Mouse (Mus musculus) heart, embryonic 13.5 days (tissue): ENCODE results near the gene Pnpla6. TPM values are rescaled to one million over a fixed set of nuclear protein-coding genes. Genes with fewer than 3 reads are reported as not detected.

ENCODE experiments used
- ATAC-seq: fragments of 200-750 bp; cut with Nextera tagmentation; 2 replicates; pipeline ENCODE4 v1.8.0; 2017; ENCODE audit warnings: moderate TSS enrichment; ENCODE audit not compliant: insufficient number of reproducible peaks, low FRiP score, low TSS enrichment; ENCODE audit errors: extremely low read depth
- H3K27ac ChIP-seq: fragments of 300-500 bp; sonication (generic); replicated peaks from 2 replicates; pipeline ENCODE4 v1.5.1; 2015; ENCODE audit warnings: moderate library complexity, mild to moderate bottlenecking, inconsistent platforms
- H3K27me3 ChIP-seq: fragments of 300-500 bp; sonication (generic); replicated peaks from 2 replicates; pipeline ENCODE4 v1.6.1; 2015; ENCODE audit warnings: mild to moderate bottlenecking, inconsistent platforms
- H3K36me3 ChIP-seq: fragments of 300-500 bp; sonication (generic); 2 replicates; pipeline ENCODE4 v1.6.1; 2015; ENCODE audit warnings: mild to moderate bottlenecking, inconsistent platforms
- H3K4me1 ChIP-seq: fragments of 300-500 bp; sonication (generic); 2 replicates; pipeline ENCODE4 v1.6.1; 2015; ENCODE audit warnings: inconsistent platforms
- H3K4me2 ChIP-seq: fragments of 300-500 bp; sonication (generic); 2 replicates; pipeline ENCODE4 v1.6.1; 2015; ENCODE audit warnings: inconsistent platforms, mild to moderate bottlenecking, moderate library complexity
- H3K4me3 ChIP-seq: fragments of 300-500 bp; sonication (generic); 2 replicates; pipeline ENCODE4 v1.5.1; 2015; ENCODE audit warnings: moderate library complexity, mild to moderate bottlenecking, inconsistent platforms
- H3K9ac ChIP-seq: fragments of 300-500 bp; sonication (generic); 2 replicates; pipeline ENCODE4 v1.6.1; 2015; ENCODE audit warnings: inconsistent platforms, mild to moderate bottlenecking, moderate library complexity
- H3K9me3 ChIP-seq: fragments of 300-500 bp; sonication (generic); 2 replicates; pipeline ENCODE4 v1.6.1; 2016; ENCODE audit warnings: inconsistent platforms
- WGBS: fragments of 180-500 bp; shearing (Covaris S2); methylation state at CpG from one replicate; pipeline ENCODE4 v1.1.7; 2015; ENCODE audit warnings: mixed read lengths; 5-methylcytosine and 5-hydroxymethylcytosine counted together
- polyA plus RNA-seq: library from polyadenylated mRNA; unstranded; fragments of >200 nt; fragmentation: Nextera tagmentation; extraction: Ambion mirVana; gene quantifications from 2 replicates; pipeline ENCODE4 v1.2.1, GENCODE M21; 2015

Gene Pnpla6
- 16.6 and 18.0 TPM in 2 replicates for polyA plus RNA-seq

DNA sequence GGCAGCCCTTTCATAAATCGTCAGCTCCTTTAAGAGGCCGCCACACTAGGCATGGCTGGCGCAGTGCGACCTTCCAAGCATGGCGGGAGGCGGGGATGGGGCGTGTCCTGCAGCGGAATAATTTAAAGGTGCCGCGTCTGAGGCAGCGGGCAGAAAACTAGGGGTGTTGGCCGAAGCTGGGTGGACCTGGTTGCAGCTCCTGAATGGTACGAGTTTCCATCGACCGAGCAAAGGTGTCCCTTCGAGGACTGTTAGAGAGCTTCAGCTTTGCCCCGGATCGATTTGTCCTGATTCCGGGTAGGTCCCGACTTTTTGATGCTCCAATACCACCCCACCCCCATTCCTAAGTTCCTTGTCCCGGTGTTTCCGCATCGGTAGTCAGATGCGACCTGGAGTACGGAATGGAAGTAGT lies at the start of gene Pnpla6:
TSS of gene Pnpla6 (plus strand) at position 125 of the 412 bp plus-strand sequence.
- peak within 1 kb of the TSS; percentile 81 for H3K9ac ChIP-seq
- H3K27ac ChIP-seq = peak within 1 kb of the TSS; percentile 79
- H3K9me3 ChIP-seq = no peaks in the 10 kb centered on the region
- WGBS = under 1% methylated on average over 25 of the region's 25 CpGs
- peaks cover 51% of the 10 kb centered on the region for H3K36me3 ChIP-seq
- H3K4me2 ChIP-seq = peak within 1 kb of the TSS; percentile 98
- H3K4me3 ChIP-seq = peak within 1 kb of the TSS; percentile 74
- ATAC-seq = peak; percentile 57; the same call in 1 of the 2 replicates
- peaks cover 6% of the 10 kb centered on the region for H3K4me1 ChIP-seq
- no peaks in the 10 kb centered on the region for H3K27me3 ChIP-seq

DNA sequence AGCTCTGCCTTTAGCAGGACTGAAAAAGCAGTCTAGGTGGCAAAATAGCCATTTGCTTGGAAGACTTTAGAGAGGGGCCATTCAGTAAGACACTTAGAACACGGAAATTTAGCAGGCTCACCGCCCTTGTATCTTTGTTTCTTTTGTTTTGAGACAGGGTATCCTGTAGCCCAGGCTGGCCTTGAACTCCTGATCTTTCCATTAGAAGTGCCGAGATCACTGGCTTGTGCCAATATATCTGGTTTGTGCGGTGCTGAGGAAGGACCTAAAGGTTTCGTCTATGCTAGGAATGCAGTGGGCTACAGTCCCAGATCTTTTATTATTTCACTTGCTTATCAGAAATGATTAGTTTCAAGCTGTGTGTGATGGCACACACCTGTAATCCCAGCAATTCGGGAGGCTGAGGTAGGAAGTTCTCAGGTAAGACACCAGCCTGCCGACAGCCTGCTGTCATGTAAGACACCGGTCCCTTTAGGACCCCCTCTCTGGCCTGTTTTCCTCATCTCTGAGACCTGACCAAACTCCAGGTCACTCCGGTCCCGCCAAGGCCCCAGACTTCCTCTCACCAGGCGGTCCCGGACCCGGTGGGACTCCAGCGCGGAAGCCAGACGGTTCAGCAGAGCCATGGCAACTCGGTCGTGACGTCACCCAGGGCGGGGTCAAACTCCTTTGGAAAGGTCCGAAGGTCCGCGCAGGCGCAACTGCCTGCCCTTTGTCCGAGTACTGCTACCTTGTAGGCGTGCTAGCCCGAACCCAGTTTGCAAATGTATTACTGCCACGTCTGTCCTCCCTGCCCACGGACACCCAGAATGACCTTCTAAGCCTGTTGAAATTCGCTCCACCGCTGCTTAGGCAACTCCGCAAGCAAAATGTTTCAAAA lies 47.9 kb upstream of the Pnpla6 start, which contains the start of gene Pex11g:
TSS of gene Pex11g (minus strand) at position 675 of the 880 bp plus-strand sequence.
- ATAC-seq = peak; percentile 89
- H3K9ac ChIP-seq = peak within 1 kb of the TSS; percentile 85
- H3K27me3 ChIP-seq = no peaks in the 10 kb centered on the region
- H3K9me3 ChIP-seq = no peaks in the 10 kb centered on the region
- H3K36me3 ChIP-seq = no peaks in the 10 kb centered on the region
- H3K4me2 ChIP-seq = peak within 1 kb of the TSS; percentile 81
- peak within 1 kb of the TSS; percentile 64 for H3K4me3 ChIP-seq
- peak within 1 kb of the TSS; percentile 84 for H3K27ac ChIP-seq
- WGBS = 5% methylated on average over 32 of the region's 32 CpGs
- peaks cover 10% of the 10 kb centered on the region for H3K4me1 ChIP-seq

DNA sequence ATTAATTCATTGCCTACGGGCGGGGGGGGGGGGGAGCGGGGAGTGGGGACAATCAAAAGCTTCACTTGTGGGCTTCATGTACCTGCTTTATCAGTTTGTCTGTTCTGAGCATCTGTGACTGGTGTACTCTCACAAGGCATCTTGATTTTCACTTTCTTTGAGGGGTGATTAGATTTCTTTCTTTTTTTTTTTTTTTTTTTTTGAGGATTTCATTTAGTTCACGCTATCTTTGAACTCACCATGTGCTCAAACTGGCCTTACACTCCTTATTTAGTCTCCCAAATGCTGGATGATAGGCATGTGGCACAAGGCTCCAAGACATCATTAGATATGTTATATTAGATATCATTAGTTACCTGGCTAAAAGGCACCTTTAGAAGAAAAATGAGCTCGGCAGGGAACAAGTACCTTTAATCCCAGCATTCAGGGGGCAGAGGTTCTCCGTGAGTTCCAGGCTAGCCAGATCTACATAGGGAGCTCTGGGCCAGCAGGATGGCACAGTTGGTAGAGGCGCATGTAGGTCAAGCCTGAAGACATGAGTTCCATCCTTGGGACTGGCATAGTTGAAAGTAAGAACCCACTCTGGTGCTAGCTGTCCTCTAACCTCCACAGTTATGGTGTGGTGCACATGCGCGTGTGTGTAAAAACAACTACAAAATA lies 47.2 kb upstream of the Pnpla6 start:
- H3K27me3 ChIP-seq = no peaks in the 10 kb centered on the region
- no peak for ATAC-seq

GRCm38 (mm10) chr8:3468838-3469237 lies 46.3 kb upstream of the Pnpla6 start:
- no peaks in the 10 kb centered on the region for H3K36me3 ChIP-seq
- H3K9me3 ChIP-seq = no peaks in the 10 kb centered on the region
- ATAC-seq = no peak
- H3K27me3 ChIP-seq = no peaks in the 10 kb centered on the region
- no peak overlapping the region for H3K9ac ChIP-seq
- H3K4me1 ChIP-seq = peaks cover 10% of the 10 kb centered on the region
- no peak overlapping the region for H3K4me2 ChIP-seq
- H3K27ac ChIP-seq = no peak overlapping the region
- no peak overlapping the region for H3K4me3 ChIP-seq
- WGBS = 82% methylated on average over 1 of the region's 1 CpGs

More for the DNA sequence above, 47.2 kb upstream of the Pnpla6 start:
- peaks cover 10% of the 10 kb centered on the region for H3K4me1 ChIP-seq
- no peaks in the 10 kb centered on the region for H3K9me3 ChIP-seq
- H3K4me3 ChIP-seq = peak overlapping the region; percentile 64
- H3K4me2 ChIP-seq = peak overlapping the region; percentile 81
- no peaks in the 10 kb centered on the region for H3K36me3 ChIP-seq
- 54% methylated on average over 9 of the region's 9 CpGs for WGBS
- peak overlapping the region; percentile 84 for H3K27ac ChIP-seq
- H3K9ac ChIP-seq = peak overlapping the region; percentile 85

- H3K27ac ChIP-seq = no peak within 1 kb of the TSS
- no peaks in the 10 kb centered on the region for H3K36me3 ChIP-seq
- ATAC-seq = no peak
- no peaks in the 10 kb centered on the region for H3K9me3 ChIP-seq
- no peak within 1 kb of the TSS for H3K4me3 ChIP-seq
- H3K9ac ChIP-seq = no peak within 1 kb of the TSS
- H3K4me1 ChIP-seq = peaks cover 10% of the 10 kb centered on the region
- no peaks in the 10 kb centered on the region for H3K27me3 ChIP-seq
- no peak within 1 kb of the TSS for H3K4me2 ChIP-seq
These were observed 44.6 kb upstream of the Pnpla6 start, which contains the start of gene Tex45 for GRCm38 (mm10) chr8:3470562-3470961. TSS of gene Tex45 (plus strand) at chr8:3470862.

DNA sequence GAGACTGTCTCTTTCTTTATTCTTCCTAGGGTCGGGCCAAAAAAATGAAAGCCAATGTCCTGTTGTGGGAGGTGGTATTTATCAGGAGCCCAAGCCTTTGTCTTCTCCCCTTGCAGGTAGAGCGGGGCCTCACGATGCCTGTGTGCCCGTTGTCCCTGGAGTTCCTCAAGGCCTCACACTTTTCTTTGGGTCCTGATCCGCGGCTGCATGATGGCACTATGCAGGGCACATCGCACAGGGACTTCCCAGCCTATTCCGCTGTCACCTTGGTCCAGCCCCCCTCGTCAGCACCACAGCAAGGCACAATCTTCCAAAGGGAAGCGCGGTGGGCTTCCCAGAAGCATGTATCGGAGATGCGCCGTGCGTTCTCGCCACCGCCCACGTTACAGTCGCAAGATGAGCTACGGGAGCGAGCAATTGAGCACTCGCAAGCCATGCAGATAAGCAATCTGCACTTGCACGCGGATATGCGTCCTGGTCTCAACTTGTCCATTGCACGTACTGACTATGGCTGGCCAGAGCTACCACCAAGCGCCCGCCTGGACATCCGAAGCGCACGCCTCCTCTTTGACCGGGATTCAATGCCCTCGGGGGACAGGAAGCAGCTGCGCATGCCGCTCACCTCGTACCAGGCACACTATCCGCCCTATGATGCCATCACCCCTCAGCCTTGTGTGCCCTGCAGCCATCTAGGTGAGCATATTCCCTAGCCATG lies 39.3 kb upstream of the Pnpla6 start:
- 16% methylated on average over 37 of the region's 37 CpGs for WGBS
- Histone ChIP-seq H3K27me3 (peaks cover 20% of the 10 kb centered on the region), H3K36me3 (no peaks in the 10 kb centered on the region), H3K4me3 (peak overlapping the region; percentile 48), H3K9ac (peak overlapping the region; percentile 72), H3K4me2 (peak overlapping the region; percentile 74), H3K9me3 (no peaks in the 10 kb centered on the region), H3K27ac (no peak overlapping the region), H3K4me1 (peaks cover 14% of the 10 kb centered on the region)
- no peak for ATAC-seq

- H3K36me3 ChIP-seq = no peaks in the 10 kb centered on the region
- H3K4me3 ChIP-seq = no peak overlapping the region
- peaks cover 20% of the 10 kb centered on the region for H3K27me3 ChIP-seq
- no peak for ATAC-seq
- peaks cover 14% of the 10 kb centered on the region for H3K4me1 ChIP-seq
- H3K27ac ChIP-seq = no peak overlapping the region
- H3K9me3 ChIP-seq = no peaks in the 10 kb centered on the region
- no peak overlapping the region for H3K4me2 ChIP-seq
- WGBS = 51% methylated on average over 4 of the region's 4 CpGs
- H3K9ac ChIP-seq = no peak overlapping the region
These were observed 34.9 kb upstream of the Pnpla6 start for GRCm38 (mm10) chr8:3480221-3480785.

DNA sequence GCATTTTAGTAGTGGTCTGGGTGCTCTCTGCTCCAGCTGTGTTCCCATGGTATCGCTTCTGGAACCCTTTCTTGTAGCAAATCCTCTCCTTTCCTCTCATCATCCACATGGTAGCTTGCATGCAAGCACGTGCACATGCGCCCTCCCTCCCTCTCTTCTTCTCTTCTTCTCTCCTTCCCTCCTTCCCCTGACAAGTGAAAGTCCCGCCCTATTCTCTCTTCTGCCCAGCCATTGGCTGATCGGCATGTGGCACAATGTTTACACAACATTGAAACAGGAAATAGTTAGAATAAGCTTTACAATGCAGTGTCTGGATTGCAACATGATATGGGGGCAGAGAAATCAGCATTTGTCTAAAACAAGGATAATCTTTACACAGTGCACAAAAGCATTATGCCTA lies 33.6 kb upstream of the Pnpla6 start:
- 57% methylated on average over 5 of the region's 5 CpGs for WGBS
- no peak overlapping the region for H3K27ac ChIP-seq
- no peak overlapping the region for H3K4me3 ChIP-seq
- no peak for ATAC-seq
- H3K9me3 ChIP-seq = no peaks in the 10 kb centered on the region
- no peak overlapping the region for H3K9ac ChIP-seq
- peaks cover 7% of the 10 kb centered on the region; the same call in 1 of the 2 replicates for H3K4me1 ChIP-seq
- H3K4me2 ChIP-seq = no peak overlapping the region
- no peaks in the 10 kb centered on the region for H3K36me3 ChIP-seq
- peaks cover 9% of the 10 kb centered on the region for H3K27me3 ChIP-seq

DNA sequence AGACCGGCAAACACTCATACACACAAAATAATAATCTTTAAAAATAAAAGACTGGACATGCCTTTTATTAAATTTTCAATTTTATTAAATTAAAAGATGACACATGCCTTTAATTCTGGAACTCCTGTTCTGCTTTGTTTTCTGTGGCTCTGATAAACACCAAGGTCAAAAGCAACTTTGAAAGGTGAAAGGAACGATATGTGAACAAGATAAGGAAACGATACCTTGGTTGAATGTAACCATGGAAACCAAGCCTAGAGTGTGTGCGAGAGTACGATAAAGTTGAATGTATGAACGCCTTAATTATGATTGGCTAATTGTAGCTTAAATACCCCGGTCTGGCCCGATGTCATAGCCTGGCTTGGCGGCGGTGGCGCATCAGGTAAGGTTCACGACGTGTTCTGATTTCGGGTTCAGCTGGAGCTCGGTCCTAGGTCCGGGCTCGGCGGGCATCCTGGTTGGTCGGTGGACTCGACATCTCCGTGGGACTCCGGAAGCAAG lies 32.9 kb upstream of the Pnpla6 start:
- 78% methylated on average over 22 of the region's 22 CpGs for WGBS
- no peaks in the 10 kb centered on the region for H3K36me3 ChIP-seq

GRCm38 (mm10) chr8:3483546-3483945 lies 31.6 kb upstream of the Pnpla6 start:
- Histone ChIP-seq H3K9me3 (no peaks in the 10 kb centered on the region), H3K4me1 (peaks cover 9% of the 10 kb centered on the region; the same call in 1 of the 2 replicates), H3K27me3 (no peaks in the 10 kb centered on the region), H3K4me2 (no peak overlapping the region), H3K36me3 (no peaks in the 10 kb centered on the region), H3K9ac (no peak overlapping the region), H3K27ac (no peak overlapping the region), H3K4me3 (no peak overlapping the region)
- no peak for ATAC-seq
- WGBS = 51% methylated on average over 7 of the region's 7 CpGs

More for the DNA sequence above, 32.9 kb upstream of the Pnpla6 start:
- H3K4me2 ChIP-seq = no peak overlapping the region
- ATAC-seq = no peak
- no peak overlapping the region for H3K27ac ChIP-seq
- no peak overlapping the region for H3K4me3 ChIP-seq
- peaks cover 5% of the 10 kb centered on the region for H3K27me3 ChIP-seq
- peaks cover 7% of the 10 kb centered on the region; the same call in 1 of the 2 replicates for H3K4me1 ChIP-seq
- H3K9me3 ChIP-seq = no peaks in the 10 kb centered on the region
- H3K9ac ChIP-seq = no peak overlapping the region
